Mouse (Mus musculus) bone marrow, adult 2 months (tissue): ENCODE data around the gene Pde4d.

Source experiments
- CTCF ChIP-seq: fragments of 200-500 bp; IDR thresholded peaks from 2 replicates; pipeline ENCODE4 v1.5.1; 2011; ENCODE audit warnings: low read length, control low read depth; ENCODE audit not compliant: control insufficient read depth, insufficient read depth
- POLR2A ChIP-seq: fragments of 200-500 bp; IDR thresholded peaks from 2 replicates; pipeline ENCODE4 v1.6.1; 2011; ENCODE audit warnings: low read depth, mild to moderate bottlenecking, control low read depth, low read length, borderline replicate concordance; ENCODE audit not compliant: control insufficient read depth

DNA sequence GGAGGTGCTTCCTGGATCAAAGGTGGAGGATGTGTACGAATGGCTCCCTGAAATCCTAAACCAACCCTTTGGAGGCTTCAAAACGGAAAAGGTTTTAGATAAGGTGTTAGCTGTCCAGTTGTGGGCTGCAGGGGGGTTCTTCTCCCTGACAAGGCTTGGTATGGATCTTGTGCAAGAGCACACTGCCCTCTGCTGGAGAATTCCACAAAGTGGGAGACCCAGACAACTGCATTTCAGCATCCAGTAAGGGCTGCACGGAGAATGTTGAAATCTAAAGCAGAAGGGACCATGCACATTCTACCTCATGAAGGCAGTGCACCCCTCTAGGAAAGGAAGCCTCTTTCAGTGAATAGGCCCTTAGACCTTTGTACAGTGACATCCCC, 1160.0 kb downstream of the Pde4d start:
- TF ChIP-seq CTCF (peak; percentile 60), POLR2A (no peak)
